Mouse (Mus musculus): Measurements from ENCODE around the gene Ccdc58.
"Not testable (repeated sequence)": the region's sequence is repeated elsewhere in the genome, so short reads cannot be mapped to it uniquely, and the experiment has no call there.

The Ccdc58 gene

GRCm38 (mm10) chr16:36074772-36075171 lies 3.3 kb downstream of the Ccdc58 start:
- no peak for DNase-seq (ENCODE audit: low read depth, low spot score)

GRCm38 (mm10) chr16:36079916-36080315 lies 8.4 kb downstream of the Ccdc58 start:
- no peak for DNase-seq (ENCODE audit: low read depth, low spot score)

GRCm38 (mm10) chr16:36087846-36088245 lies 16.4 kb downstream of the Ccdc58 start:
- DNase-seq (ENCODE audit: low read depth, low spot score), result no peak

- no peak for DNase-seq (ENCODE audit: low read depth, low spot score)
Measured at GRCm38 (mm10) chr16:36089065-36089464, 17.6 kb downstream of the Ccdc58 start.

GRCm38 (mm10) chr16:36089850-36090616 lies 18.5 kb downstream of the Ccdc58 start:
- DNase-seq (ENCODE audit: low read depth, low spot score), result no peak

GRCm38 (mm10) chr16:36090785-36091509 lies 19.5 kb downstream of the Ccdc58 start:
- DNase-seq (ENCODE audit: low read depth, low spot score), result no peak

GRCm38 (mm10) chr16:36094079-36094478 lies 22.6 kb downstream of the Ccdc58 start:
- no peak for DNase-seq (ENCODE audit: low read depth, low spot score)

GRCm38 (mm10) chr16:36097813-36098499 lies 26.5 kb downstream of the Ccdc58 start:
- not testable (repeated sequence) for DNase-seq (ENCODE audit: low read depth, low spot score)

- no peak for DNase-seq (ENCODE audit: low read depth, low spot score)
Measured at GRCm38 (mm10) chr16:36101526-36101925, 30.0 kb downstream of the Ccdc58 start.

- DNase-seq (ENCODE audit: low read depth, low spot score), result no peak
Measured at GRCm38 (mm10) chr16:36102211-36102610, 30.7 kb downstream of the Ccdc58 start.

- not testable (repeated sequence) for DNase-seq (ENCODE audit: low read depth, low spot score)
Measured at GRCm38 (mm10) chr16:36111486-36111885, 40.0 kb downstream of the Ccdc58 start.

GRCm38 (mm10) chr16:36115751-36116150 lies 44.3 kb downstream of the Ccdc58 start:
- DNase-seq (ENCODE audit: low read depth, low spot score), result not testable (repeated sequence)

- DNase-seq (ENCODE audit: low read depth, low spot score), result no peak
Measured at GRCm38 (mm10) chr16:36128092-36128491, 56.6 kb downstream of the Ccdc58 start.

- DNase-seq (ENCODE audit: low read depth, low spot score), result no peak
Measured at GRCm38 (mm10) chr16:36131141-36131540, 59.7 kb downstream of the Ccdc58 start, which contains the start of gene Csta1. Csta1 (minus strand) TSS chr16:36131241.

GRCm38 (mm10) chr16:36138201-36138600 lies 66.7 kb downstream of the Ccdc58 start:
- DNase-seq (ENCODE audit: low read depth, low spot score), result no peak

Data from CD4-positive helper T cell, adult 2 months (primary cell).